Mouse (Mus musculus) heart, adult 2 months (tissue): ENCODE measurements at regions not wholly inside any gene's neighbourhood (a gene's known extent, or its start where the extent isn't known, plus 50 kb on each side); places are given as distances from the start of the nearest gene placed in this dataset.

ENCODE experiments used
- CTCF ChIP-seq: fragments of 200-600 bp; IDR thresholded peaks from 2 replicates; pipeline ENCODE4 v1.8.1; 2022; ENCODE audit warnings: antibody characterized with exemption, mild to moderate bottlenecking, moderate library complexity
- POLR2A ChIP-seq: fragments of 200-500 bp; IDR thresholded peaks from 2 replicates; pipeline ENCODE4 v1.6.1; 2011; ENCODE audit warnings: mild to moderate bottlenecking, low read depth, low read length, control low read depth; ENCODE audit not compliant: insufficient read depth

- TF ChIP-seq POLR2A (no peak), CTCF (no peak)
Measured at GRCm38 (mm10) chr2:74119167-74119937, 208.2 kb upstream of the Atp5g3 start.
